In the genomic region with DNA sequence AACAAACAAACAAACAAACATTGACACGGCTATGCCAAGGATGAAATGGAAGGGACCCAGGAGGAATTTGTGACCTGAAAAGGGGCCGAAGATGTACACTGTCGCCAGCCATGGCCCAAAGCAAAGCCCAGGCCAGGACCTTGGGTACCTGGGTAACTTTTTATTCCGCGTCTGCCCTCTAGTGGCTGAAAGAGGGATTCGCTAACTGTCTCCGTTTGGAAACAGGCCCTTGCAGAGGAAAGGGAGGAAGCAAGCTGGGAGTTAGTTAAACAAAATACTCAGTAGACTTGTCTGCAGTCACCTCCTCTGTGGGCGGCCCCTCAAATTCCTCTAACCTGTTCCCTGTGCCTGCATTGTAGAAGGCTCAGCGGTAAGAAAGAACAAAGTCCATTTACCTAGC, we compare ENCODE assay signal across 10 mouse cellular contexts.
A peak's percentile ranks its signal among the peaks of the same experiment; 100 is the strongest.
DNase-seq lines count a peak whose midpoint lies in the region; ATAC-seq and TF ChIP-seq lines count a peak whose summit lies in the region.
"Had no signal": no experiment of that assay in that cellular context is flagged by ENCODE, and none has a peak within 500 bp of the region (broad histone marks: within the 10 kb centered on the region; RNA-seq: fewer than 3 reads in every experiment).

No protein-coding gene starts in this region.

- no peaks in the 10 kb centered on the region for H3K36me3 ChIP-seq in forebrain, embryonic 11.5 days (ENCODE audit: control insufficient read depth, insufficient read depth, low read length)
- no peaks in the 10 kb centered on the region for H3K36me3 ChIP-seq in hindbrain, embryonic 16.5 days (ENCODE audit: control insufficient read depth, insufficient read depth, low read length)
- H3K36me3 ChIP-seq: G1E had no signal

- peak; percentile 54; the same call in 1 of the 2 replicates for TF ChIP-seq CTCF in bone marrow, adult 2 months (IDR thresholded peaks at IDR 0.05; ENCODE audit: control insufficient read depth, insufficient read depth, low read length)

- H3K4me1 ChIP-seq in bone marrow, adult 2 months (ENCODE audit: control insufficient read depth, insufficient read depth, low read length): no peaks in the 10 kb centered on the region
- H3K4me1 ChIP-seq in forebrain, embryonic 11.5 days (replicated peaks; ENCODE audit: control insufficient read depth, insufficient read depth, low read length): no peaks in the 10 kb centered on the region
- no peaks in the 10 kb centered on the region for H3K4me1 ChIP-seq in hindbrain, embryonic 16.5 days (ENCODE audit: control insufficient read depth, insufficient read depth, low read depth, low read length)
- H3K4me1 ChIP-seq: megakaryocyte, embryonic 14.5 days had no signal

- no peak for TF ChIP-seq POLR2A in bone marrow, adult 2 months (IDR thresholded peaks at IDR 0.05; ENCODE audit: borderline replicate concordance, control insufficient read depth, low read depth, low read length)

- no peaks in the 10 kb centered on the region for H3K9me3 ChIP-seq in forebrain, embryonic 11.5 days (ENCODE audit: control insufficient read depth, low read length)
- no peaks in the 10 kb centered on the region for H3K9me3 ChIP-seq in hindbrain, embryonic 16.5 days (ENCODE audit: control insufficient read depth, low read length)

- WGBS in bone marrow, adult 2 months: 11% methylated on average over 9 of the region's 9 CpGs
- WGBS in forebrain, embryonic 11.5 days: 17% methylated on average over 9 of the region's 9 CpGs
- WGBS in hindbrain, embryonic 16.5 days: 13% methylated on average over 9 of the region's 9 CpGs

- ATAC-seq in forebrain, embryonic 11.5 days (replicated peaks; ENCODE audit: low FRiP score): peak; percentile 85
- ATAC-seq in hindbrain, embryonic 16.5 days: peak; percentile 54; the same call in 1 of the 2 replicates

- H3K27ac ChIP-seq in bone marrow, adult 2 months (ENCODE audit: control insufficient read depth, insufficient read depth, low read depth, low read length, poor library complexity): no peak overlapping the region
- no peak overlapping the region for H3K27ac ChIP-seq in forebrain, embryonic 11.5 days (ENCODE audit: low read depth, low read length)
- no peak overlapping the region for H3K27ac ChIP-seq in hindbrain, embryonic 16.5 days (ENCODE audit: low read depth, low read length)

- H3K4me2 ChIP-seq in forebrain, embryonic 11.5 days (ENCODE audit: low read depth, low read length, severe bottlenecking): no peak overlapping the region
- no peak overlapping the region for H3K4me2 ChIP-seq in hindbrain, embryonic 16.5 days (ENCODE audit: low read length)

- no peaks in the 10 kb centered on the region for H3K27me3 ChIP-seq in forebrain, embryonic 11.5 days (ENCODE audit: control insufficient read depth, insufficient read depth, low read length)
- no peaks in the 10 kb centered on the region for H3K27me3 ChIP-seq in hindbrain, embryonic 16.5 days (replicated peaks; ENCODE audit: control insufficient read depth, insufficient read depth, low read length)
- H3K27me3 ChIP-seq: megakaryocyte, embryonic 14.5 days had no signal

- no peak overlapping the region for H3K4me3 ChIP-seq in bone marrow, adult 2 months (replicated peaks; ENCODE audit: control insufficient read depth, low read depth, low read length)
- H3K4me3 ChIP-seq in forebrain, embryonic 11.5 days (ENCODE audit: low read depth, low read length): no peak overlapping the region
- no peak overlapping the region for H3K4me3 ChIP-seq in hindbrain, embryonic 16.5 days (ENCODE audit: low read length)
- H3K4me3 ChIP-seq: megakaryocyte, embryonic 14.5 days had no signal

- peak; percentile 62 for DNase-seq in gastrocnemius, adult 18-20 months (ENCODE audit: low spot score)
- DNase-seq in gastrocnemius, postnatal 25 days: no peak
- peak; percentile 83 for DNase-seq in forebrain, embryonic 11.5 days (ENCODE audit: low spot score)
- DNase-seq in layer of hippocampus, postnatal 10 days (ENCODE audit: low spot score in 2 of 2): peak; percentile 84 to 85
- DNase-seq in lung, postnatal 36 days: peak; percentile 76
- peak; percentile 27 to 42 for DNase-seq in right cerebral cortex, postnatal 36 days (ENCODE audit: low spot score in 2 of 2)

- no peak overlapping the region for H3K9ac ChIP-seq in forebrain, embryonic 11.5 days (ENCODE audit: low read length)
- no peak overlapping the region for H3K9ac ChIP-seq in hindbrain, embryonic 16.5 days (ENCODE audit: low read depth, low read length)
